Mouse (Mus musculus) midbrain, postnatal 0 days (tissue): ENCODE measurements around the gene 1700109H08Rik. TPM values are rescaled to one million over a fixed set of nuclear protein-coding genes. Genes with fewer than 3 reads are reported as not detected.
"Not testable (repeated sequence)": the region's sequence is repeated elsewhere in the genome, so short reads cannot be mapped to it uniquely, and the experiment has no call there.

Experiments
- ATAC-seq: fragments of 200-750 bp; cut with Nextera tagmentation; 2 replicates; pipeline ENCODE4 v1.8.0; 2017; ENCODE audit warnings: moderate number of reproducible peaks, mild to moderate bottlenecking, moderate TSS enrichment, moderate library complexity; ENCODE audit not compliant: low FRiP score
- DNase-seq: peaks from one replicate; pipeline ENCODE4 v3.0.0-alpha.2; 2015; ENCODE audit warnings: low spot score
- H3K27ac ChIP-seq: fragments of 300-500 bp; sonication (generic); 2 replicates; pipeline ENCODE4 v1.5.1; 2014; ENCODE audit warnings: low read depth, mild to moderate bottlenecking, low read length, mixed read lengths
- H3K27me3 ChIP-seq: fragments of 300-500 bp; sonication (generic); 2 replicates; pipeline ENCODE4 v1.6.1; 2014; ENCODE audit warnings: low read length, control low read depth, mixed read lengths; ENCODE audit not compliant: insufficient read depth
- H3K36me3 ChIP-seq: fragments of 300-500 bp; sonication (generic); 2 replicates; pipeline ENCODE4 v1.6.1; 2014; ENCODE audit warnings: low read length, control low read depth, mixed read lengths; ENCODE audit not compliant: insufficient read depth
- H3K4me1 ChIP-seq: fragments of 300-500 bp; sonication (generic); 2 replicates; pipeline ENCODE4 v1.6.1; 2014; ENCODE audit warnings: mild to moderate bottlenecking, control low read depth, antibody characterized with exemption, low read length, mixed read lengths; ENCODE audit not compliant: insufficient read depth
- H3K4me2 ChIP-seq: fragments of 300-500 bp; sonication (generic); 2 replicates; pipeline ENCODE4 v1.6.1; 2014; ENCODE audit warnings: low read depth, mild to moderate bottlenecking, low read length, mixed read lengths; ENCODE audit not compliant: poor library complexity, severe bottlenecking
- H3K4me3 ChIP-seq: fragments of 300-500 bp; sonication (generic); 2 replicates; pipeline ENCODE4 v1.5.1; 2014; ENCODE audit warnings: low read depth, mild to moderate bottlenecking, low read length, moderate library complexity
- H3K9ac ChIP-seq: fragments of 300-500 bp; sonication (generic); replicated peaks from 2 replicates; pipeline ENCODE4 v1.6.1; 2014; ENCODE audit warnings: mild to moderate bottlenecking, low read length, moderate library complexity, mixed read lengths; ENCODE audit not compliant: poor library complexity, severe bottlenecking
- H3K9me3 ChIP-seq: fragments of 300-500 bp; sonication (generic); 2 replicates; pipeline ENCODE4 v1.6.1; 2016; ENCODE audit warnings: low read length, control low read depth
- CTCF ChIP-seq: IDR thresholded peaks from 2 replicates; pipeline ENCODE4 v1.5.1; 2016; ENCODE audit warnings: antibody characterized with exemption, mild to moderate bottlenecking
- WGBS: fragments of 180-500 bp; shearing (Covaris S2); extraction: QIAGEN DNeasy Blood & Tissue Kit; methylation state at CpG from one replicate; pipeline ENCODE4 v1.1.7; 2014; 5-methylcytosine and 5-hydroxymethylcytosine counted together
- polyA plus RNA-seq: library from polyadenylated mRNA; unstranded; fragments of >200 nt; fragmentation: Nextera tagmentation; extraction: Ambion mirVana; gene quantifications from 2 replicates; pipeline ENCODE4 v1.2.1, GENCODE M21; 2015
- total RNA-seq: library from RNA; depleted of rRNA; stranded (reverse); fragments of >200 nt; gene quantifications from 2 replicates; pipeline ENCODE4 v1.2.3, GENCODE M21; 2014

The 1700109H08Rik gene
- total and polyA plus RNA-seq, 2 experiments from 2014 or later: 2.2 to 3.0 TPM

DNA sequence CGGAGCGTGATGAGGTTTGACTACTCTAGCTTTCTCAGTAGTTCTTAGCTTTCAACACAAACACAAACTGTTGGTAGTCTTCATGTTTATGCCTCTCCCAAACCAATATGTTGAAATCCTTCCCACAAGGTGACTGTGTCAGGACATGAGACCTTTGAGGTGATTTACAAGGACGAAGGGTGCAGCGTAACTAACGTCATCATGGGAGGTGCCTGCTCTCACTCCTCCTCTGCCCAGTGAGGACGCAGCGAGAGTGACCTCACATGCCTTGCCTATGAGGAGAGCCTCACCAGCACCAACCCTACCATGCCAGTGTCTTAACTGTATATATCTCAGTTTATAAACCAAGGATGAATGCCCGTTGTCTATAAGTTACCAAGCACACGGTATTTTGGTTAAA lies 35.7 kb downstream of the 1700109H08Rik start:
- Histone ChIP-seq H3K27ac (no peak overlapping the region), H3K4me1 (no peaks in the 10 kb centered on the region), H3K9ac (no peak overlapping the region), H3K9me3 (no peaks in the 10 kb centered on the region), H3K4me3 (no peak overlapping the region), H3K36me3 (peaks cover 55% of the 10 kb centered on the region), H3K4me2 (no peak overlapping the region), H3K27me3 (no peaks in the 10 kb centered on the region)
- no peak for TF ChIP-seq CTCF
- WGBS: 95% methylated on average over 9 of the region's 9 CpGs
- DNase-seq: no peak
- no peak for ATAC-seq

DNA sequence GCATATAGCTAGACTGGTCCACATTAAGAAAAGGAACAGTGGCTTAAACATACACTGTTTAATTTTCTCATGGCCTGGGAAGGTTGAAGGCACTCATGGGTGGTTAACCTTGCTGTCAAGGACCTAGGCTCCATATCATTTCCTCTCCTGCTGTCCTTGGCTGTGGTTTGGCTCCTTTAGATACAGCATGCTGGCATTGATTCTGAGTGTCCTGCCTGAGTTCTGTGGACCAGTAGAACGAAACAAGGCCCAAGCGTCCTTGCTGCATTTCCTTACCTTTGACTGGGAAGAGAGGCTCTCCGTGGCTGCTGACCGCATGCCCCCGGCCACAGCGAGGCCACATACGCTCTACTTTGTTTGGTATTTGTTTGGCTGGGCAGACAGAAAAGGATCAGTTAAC lies 37.9 kb downstream of the 1700109H08Rik start:
- H3K9ac ChIP-seq: no peak overlapping the region
- H3K27ac ChIP-seq: no peak overlapping the region
- peaks cover 57% of the 10 kb centered on the region for H3K36me3 ChIP-seq
- no peaks in the 10 kb centered on the region for H3K9me3 ChIP-seq
- no peak for DNase-seq
- H3K4me2 ChIP-seq: no peak overlapping the region
- WGBS: 97% methylated on average over 7 of the region's 7 CpGs
- H3K4me3 ChIP-seq: no peak overlapping the region
- no peak for ATAC-seq
- H3K27me3 ChIP-seq: no peaks in the 10 kb centered on the region
- no peaks in the 10 kb centered on the region for H3K4me1 ChIP-seq
- TF ChIP-seq CTCF: no peak

DNA sequence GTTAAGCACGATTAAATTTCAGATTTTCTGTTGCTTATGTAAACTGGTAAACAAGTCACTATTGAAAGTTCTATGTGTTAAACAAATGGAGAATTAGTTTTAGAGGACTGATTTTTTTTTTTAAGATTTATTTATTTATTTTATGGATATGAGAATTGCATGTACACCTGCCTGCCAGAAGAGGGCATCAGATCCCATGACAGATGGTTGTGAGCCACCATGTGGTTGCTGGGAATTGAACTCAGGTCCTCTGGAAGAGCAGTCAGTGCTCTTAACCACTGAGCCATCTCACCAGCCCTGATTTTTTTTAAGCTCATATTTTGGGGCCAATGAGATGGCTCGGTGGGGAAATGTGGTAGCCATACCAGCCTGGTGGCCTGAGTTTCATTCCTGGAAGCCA lies 40.5 kb downstream of the 1700109H08Rik start:
- H3K4me1 ChIP-seq, H3K27me3 ChIP-seq, H3K9ac ChIP-seq, H3K9me3 ChIP-seq, ATAC-seq, H3K27ac ChIP-seq, DNase-seq, H3K4me2 ChIP-seq, H3K4me3 ChIP-seq: not testable (repeated sequence)
- H3K36me3 ChIP-seq: peaks cover 52% of the 10 kb centered on the region
- WGBS: 92% methylated on average over 2 of the region's 2 CpGs

DNA sequence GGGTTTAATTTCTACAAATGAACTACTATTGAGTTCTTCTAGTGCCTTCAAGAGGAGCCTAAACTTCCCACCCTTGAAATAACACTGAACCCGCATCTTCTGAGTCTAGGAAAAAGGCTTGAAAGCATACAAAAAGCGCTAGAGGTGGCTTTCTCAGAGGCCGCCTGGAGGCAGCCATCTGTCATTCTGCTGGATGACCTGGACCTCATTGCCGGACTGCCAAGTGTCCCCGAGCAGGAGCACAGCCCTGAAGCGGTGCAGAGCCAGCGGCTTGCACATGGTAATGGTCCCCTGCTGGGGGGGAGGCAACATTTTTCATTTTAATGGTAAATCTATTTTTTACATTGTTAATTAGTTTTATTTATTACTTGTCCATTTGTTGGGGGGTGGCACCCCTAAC lies 49.1 kb downstream of the 1700109H08Rik start:
- peaks cover 50% of the 10 kb centered on the region for H3K36me3 ChIP-seq
- H3K27ac ChIP-seq: no peak overlapping the region
- TF ChIP-seq CTCF: no peak
- H3K9ac ChIP-seq: no peak overlapping the region
- no peaks in the 10 kb centered on the region for H3K27me3 ChIP-seq
- no peak overlapping the region for H3K4me2 ChIP-seq
- H3K9me3 ChIP-seq: no peaks in the 10 kb centered on the region
- WGBS: 86% methylated on average over 7 of the region's 7 CpGs
- no peak overlapping the region for H3K4me3 ChIP-seq
- no peak for ATAC-seq
- no peaks in the 10 kb centered on the region for H3K4me1 ChIP-seq
- DNase-seq: no peak

DNA sequence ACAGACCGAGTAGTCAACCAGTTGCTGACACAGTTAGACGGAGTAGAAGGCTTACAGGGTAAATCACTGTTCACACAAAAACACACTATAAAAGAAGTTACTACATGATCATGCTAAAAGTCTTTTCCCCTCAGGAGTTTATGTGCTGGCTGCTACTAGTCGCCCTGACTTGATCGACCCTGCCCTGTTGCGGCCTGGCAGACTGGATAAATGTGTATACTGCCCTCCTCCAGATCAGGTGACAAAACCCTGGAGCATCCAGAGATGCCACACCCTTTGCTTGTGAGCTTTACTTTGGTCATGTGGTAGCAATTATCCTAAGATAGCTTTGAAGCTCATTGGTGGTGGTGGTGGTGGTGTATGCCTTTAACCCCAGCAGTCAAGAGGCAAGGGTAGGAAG lies 58.7 kb downstream of the 1700109H08Rik start:
- H3K36me3 ChIP-seq: peaks cover 23% of the 10 kb centered on the region
- H3K4me1 ChIP-seq: no peaks in the 10 kb centered on the region
- H3K9ac ChIP-seq: no peak overlapping the region
- no peak for ATAC-seq
- no peak overlapping the region for H3K4me3 ChIP-seq
- no peaks in the 10 kb centered on the region for H3K27me3 ChIP-seq
- no peaks in the 10 kb centered on the region for H3K9me3 ChIP-seq
- 97% methylated on average over 5 of the region's 5 CpGs for WGBS
- H3K27ac ChIP-seq: no peak overlapping the region
- TF ChIP-seq CTCF: no peak
- H3K4me2 ChIP-seq: no peak overlapping the region
- no peak for DNase-seq

DNA sequence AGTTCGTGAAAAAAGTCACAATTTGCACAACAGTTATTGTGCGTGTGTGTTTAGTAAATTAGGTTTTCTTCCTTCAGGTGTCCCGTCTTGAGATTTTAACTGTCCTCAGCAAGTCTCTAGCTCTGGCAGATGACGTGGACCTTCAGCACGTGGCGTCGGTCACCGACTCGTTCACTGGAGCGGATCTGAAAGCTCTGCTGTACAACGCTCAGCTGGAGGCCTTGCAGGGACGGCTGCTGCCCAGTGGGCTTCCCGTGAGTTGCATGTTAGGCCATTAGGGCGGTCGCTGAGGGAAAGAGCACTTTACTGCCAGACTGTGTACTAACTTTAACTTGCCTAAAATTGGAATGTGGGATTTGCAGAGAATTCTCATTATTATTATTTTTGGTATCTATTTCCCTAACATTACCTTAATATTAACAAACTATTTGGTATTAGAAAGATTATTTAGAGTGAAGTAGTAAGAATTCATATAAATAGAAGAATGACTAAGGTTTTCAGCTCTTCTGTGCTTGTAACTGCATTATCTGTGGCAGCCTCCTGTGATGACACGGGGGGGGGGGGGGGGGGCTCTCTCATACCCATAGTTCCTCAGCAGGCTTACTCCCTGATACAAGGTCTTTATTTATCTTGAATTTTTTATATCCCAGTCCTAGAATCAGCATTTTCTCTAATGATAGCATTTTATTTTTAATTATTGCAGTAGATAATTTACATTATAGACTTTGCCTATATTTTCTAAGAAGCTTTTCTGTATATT lies 60.3 kb downstream of the 1700109H08Rik start:
- ATAC-seq: no peak
- no peaks in the 10 kb centered on the region for H3K27me3 ChIP-seq
- no peaks in the 10 kb centered on the region for H3K9me3 ChIP-seq
- no peak overlapping the region for H3K27ac ChIP-seq
- peak; percentile 5 for DNase-seq
- H3K9ac ChIP-seq: no peak overlapping the region
- no peak overlapping the region for H3K4me3 ChIP-seq
- H3K36me3 ChIP-seq: peaks cover 21% of the 10 kb centered on the region
- H3K4me1 ChIP-seq: no peaks in the 10 kb centered on the region
- H3K4me2 ChIP-seq: no peak overlapping the region
- TF ChIP-seq CTCF: no peak
- 55% methylated on average over 16 of the region's 16 CpGs for WGBS
